Mouse (Mus musculus) cerebellum, adult 2 months (tissue): Measurements from ENCODE around the gene Urad.

Experiments used
- CTCF ChIP-seq: fragments of 200-500 bp; IDR thresholded peaks from 2 replicates; pipeline ENCODE4 v1.5.1; 2011; ENCODE audit warnings: low read depth, mild to moderate bottlenecking, control low read depth, low read length, moderate library complexity, borderline replicate concordance; ENCODE audit not compliant: insufficient read depth
- POLR2A ChIP-seq: fragments of 200-500 bp; IDR thresholded peaks from 2 replicates; pipeline ENCODE4 v1.6.1; 2011; ENCODE audit warnings: low read length, control low read depth, borderline replicate concordance; ENCODE audit not compliant: insufficient read depth

DNA sequence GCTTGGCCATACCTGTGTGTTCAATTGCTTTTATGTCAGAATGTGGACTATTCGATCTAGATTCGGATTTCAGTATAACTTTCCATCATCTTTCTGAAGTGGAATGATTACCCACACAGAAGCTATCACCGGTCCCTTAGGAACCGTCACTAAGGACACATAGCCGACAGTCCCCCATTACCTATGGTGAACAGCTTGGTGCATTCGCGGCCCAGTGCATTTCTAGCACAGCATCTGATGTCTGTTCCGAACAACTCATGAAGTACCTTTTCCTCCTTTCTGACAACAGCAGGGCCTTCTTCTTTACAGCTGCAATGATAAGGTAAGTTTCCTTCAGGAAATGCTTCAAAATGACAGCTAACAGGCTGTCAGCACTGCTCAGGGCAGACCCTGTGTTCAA, 48.0 kb upstream of the Urad start:
- TF ChIP-seq CTCF: no peak
- no peak for TF ChIP-seq POLR2A
